16 mouse cellular contexts compared by ENCODE assay signal in the genomic region with DNA sequence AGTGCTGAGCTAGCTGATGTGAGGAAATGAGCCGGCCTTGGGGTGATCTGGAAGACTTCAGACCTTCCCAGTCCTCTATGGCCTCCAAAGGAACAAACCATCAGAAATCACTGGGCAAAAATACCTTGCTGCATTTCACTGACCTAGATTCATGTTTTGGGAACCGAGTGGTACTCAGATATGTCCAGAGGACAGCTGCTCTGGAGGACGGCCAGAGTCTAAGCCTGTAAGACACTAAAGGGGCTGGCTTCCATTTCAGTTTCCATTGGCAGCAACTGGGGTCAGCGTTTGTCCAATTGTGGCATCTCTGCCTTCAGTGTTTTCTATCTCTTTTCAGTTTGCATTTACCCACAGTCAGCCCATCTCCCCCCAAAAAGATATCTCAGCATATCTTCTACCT. TPM values are rescaled to one million over a fixed set of nuclear protein-coding genes. Genes with fewer than 3 reads are reported as not detected.
DNase-seq lines count a peak whose midpoint lies in the region; ATAC-seq and TF ChIP-seq lines count a peak whose summit lies in the region.
"Had no signal": no experiment of that assay in that cellular context is flagged by ENCODE, and none has a peak within 500 bp of the region (broad histone marks: within the 10 kb centered on the region; RNA-seq: fewer than 3 reads in every experiment).

No protein-coding gene starts in this region.

- peak; percentile 74 to 75 for DNase-seq in cerebellum, postnatal 10 days
- DNase-seq in cerebellum, adult 9-10 months, result no peak
- DNase-seq in left cerebral cortex, postnatal 4 days, result peak; percentile 45
- no peak for DNase-seq in left cerebral cortex, postnatal 14 days (ENCODE audit: low spot score in 2 of 2)
- DNase-seq in gastrocnemius, postnatal 25 days, result peak; percentile 67
- peak; percentile 56 to 64 for DNase-seq in heart, postnatal 36 days
- DNase-seq in kidney, adult 2 months, result no peak
- DNase-seq: adrenal gland, postnatal 25 days had no signal

- no peak overlapping the region for H3K4me3 ChIP-seq in kidney, adult 2 months (ENCODE audit: insufficient read depth, low read depth, low read length)
- no peak overlapping the region for H3K4me3 ChIP-seq in midbrain, embryonic 13.5 days (replicated peaks)
- H3K4me3 ChIP-seq: forebrain, embryonic 10.5 days; intestine, embryonic 15.5 days; lung, embryonic 15.5 days; neural tube, embryonic 15.5 days; stomach, embryonic 15.5 days had no signal

- no peaks in the 10 kb centered on the region for H3K27me3 ChIP-seq in kidney, adult 2 months (replicated peaks; ENCODE audit: control insufficient read depth, insufficient read depth, low read length)
- H3K27me3 ChIP-seq in midbrain, embryonic 13.5 days, result no peaks in the 10 kb centered on the region
- H3K27me3 ChIP-seq: intestine, embryonic 15.5 days; lung, embryonic 15.5 days; neural tube, embryonic 15.5 days; stomach, embryonic 15.5 days had no signal

- H3K4me1 ChIP-seq in kidney, adult 2 months (ENCODE audit: control insufficient read depth, insufficient read depth, low read length), result no peaks in the 10 kb centered on the region
- no peaks in the 10 kb centered on the region for H3K4me1 ChIP-seq in midbrain, embryonic 13.5 days (replicated peaks)
- H3K4me1 ChIP-seq: intestine, embryonic 15.5 days; lung, embryonic 15.5 days; neural tube, embryonic 15.5 days; stomach, embryonic 15.5 days had no signal

- ATAC-seq in midbrain, embryonic 13.5 days, result no peak
- ATAC-seq: activated CD4-positive, CD25-positive, alpha-beta regulatory T cell, adult 4 months; intestine, embryonic 15.5 days had no signal

- H3K4me2 ChIP-seq in midbrain, embryonic 13.5 days (replicated peaks), result no peak overlapping the region
- H3K4me2 ChIP-seq: intestine, embryonic 15.5 days; liver, embryonic 11.5 days; lung, embryonic 15.5 days; neural tube, embryonic 15.5 days; stomach, embryonic 15.5 days had no signal

- no peaks in the 10 kb centered on the region for H3K36me3 ChIP-seq in kidney, adult 2 months (ENCODE audit: control insufficient read depth, insufficient read depth, low read length)
- H3K36me3 ChIP-seq in midbrain, embryonic 13.5 days, result no peaks in the 10 kb centered on the region
- H3K36me3 ChIP-seq: forebrain, embryonic 10.5 days; intestine, embryonic 15.5 days; lung, embryonic 15.5 days; neural tube, embryonic 15.5 days; stomach, embryonic 15.5 days had no signal

- no peak for TF ChIP-seq POLR2A in kidney, adult 2 months (IDR thresholded peaks at IDR 0.05; ENCODE audit: low read depth, low read length)

- WGBS in kidney, adult 2 months, result 68% methylated on average over 4 of the region's 4 CpGs
- WGBS in midbrain, embryonic 13.5 days, result 90% methylated on average over 4 of the region's 4 CpGs

- no peak for TF ChIP-seq CTCF in kidney, adult 2 months (conservative IDR thresholded peaks at IDR 0.05; ENCODE audit: insufficient read depth, insufficient read length, low read depth, low read length)

- H3K27ac ChIP-seq in kidney, adult 2 months (ENCODE audit: insufficient read depth, low read depth, low read length), result no peak overlapping the region
- H3K27ac ChIP-seq in midbrain, embryonic 13.5 days, result no peak overlapping the region
- H3K27ac ChIP-seq: forebrain, embryonic 10.5 days; intestine, embryonic 15.5 days; lung, embryonic 15.5 days; neural tube, embryonic 15.5 days; stomach, embryonic 15.5 days had no signal

- no peak overlapping the region for H3K9ac ChIP-seq in midbrain, embryonic 13.5 days (replicated peaks)
- H3K9ac ChIP-seq: intestine, embryonic 15.5 days; lung, embryonic 15.5 days; neural tube, embryonic 15.5 days; stomach, embryonic 15.5 days had no signal

- intact Hi-C loops in left cerebral cortex, postnatal 4 days (cut with DNase I), result no loop called here
- intact Hi-C loops in left cerebral cortex, postnatal 14 days (cut with DNase I), result no loop called here
- intact Hi-C loops in heart, postnatal 36 days (cut with DNase I), result no loop called here

- no peaks in the 10 kb centered on the region for H3K9me3 ChIP-seq in midbrain, embryonic 13.5 days
- H3K9me3 ChIP-seq: forebrain, embryonic 10.5 days; intestine, embryonic 15.5 days; lung, embryonic 15.5 days; neural tube, embryonic 15.5 days; stomach, embryonic 15.5 days had no signal

RNA-seq across cellular contexts. Expression of gene Bcl10, which starts 48.5 kb away (rescaled TPM):
- total RNA-seq in left cerebral cortex, postnatal 4 days (2021), result 10 to 100 TPM; 18.3 to 19.4 TPM
- total RNA-seq in left cerebral cortex, postnatal 14 days (2021), result 10 to 100 TPM; 15.0 to 15.2 TPM
- 1 to 10 TPM; 9.1 to 9.2 TPM for total RNA-seq in gastrocnemius, postnatal 25 days (2021)
- 10 to 100 TPM; 18.2 to 19.6 TPM for total RNA-seq in heart, postnatal 36 days (2021)
- polyA plus RNA-seq in kidney, adult 2 months (2012; rRNA removed), result 9.4 and 13.7 TPM in 2 replicates
- polyA plus RNA-seq in midbrain, embryonic 13.5 days (2015; fragmentation: Nextera tagmentation; extraction: Ambion mirVana), result 36.0 and 40.0 TPM in 2 replicates

Comparison
In these comparisons a context has a peak if more than half of its experiments do, and no peak if none do; other contexts are left out.
1. DNase-seq: peak in cerebellum, postnatal 10 days (2 of 2), left cerebral cortex, postnatal 4 days (single experiment), gastrocnemius, postnatal 25 days (single experiment) and heart, postnatal 36 days (2 of 2); none in cerebellum, adult 9-10 months (single experiment), left cerebral cortex, postnatal 14 days (0 of 2) and kidney, adult 2 months (single experiment).